Mouse (Mus musculus): Measurements from ENCODE around the gene Jsrp1.

DNA sequence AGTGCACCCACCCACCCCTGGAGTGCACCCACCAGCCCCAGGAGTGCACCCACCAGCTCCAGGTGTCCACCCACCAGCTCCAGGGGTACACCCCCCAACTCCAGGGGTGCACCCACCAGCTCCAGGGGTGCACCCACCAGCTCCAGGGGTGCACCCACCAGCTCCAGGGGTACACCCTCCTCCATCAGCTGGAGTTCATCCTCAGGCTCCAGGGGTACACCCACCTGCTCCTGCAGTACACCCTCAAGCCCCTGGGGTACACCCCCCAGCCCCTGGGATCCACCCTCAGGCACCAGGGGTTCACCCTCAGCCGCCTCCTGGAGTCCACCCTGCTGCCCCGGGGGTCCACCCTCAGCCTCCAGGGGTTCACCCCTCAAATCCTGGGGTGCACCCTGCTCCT is 9.0 kb downstream of the Jsrp1 start:
- TF ChIP-seq POLR2A (IDR thresholded peaks at IDR 0.05; ENCODE audit: control insufficient read depth in 1 of 2, insufficient read depth in 1 of 2, low read depth in 1 of 2, low read length in 2 of 2, poor library complexity in 1 of 2): no peak
- TF ChIP-seq GATA1 (IDR thresholded peaks at IDR 0.05; ENCODE audit: low read depth, low read length): no peak
- TF ChIP-seq CTCF (IDR thresholded peaks at IDR 0.05 in 2 of 3, conservative IDR thresholded peaks at IDR 0.05 in 1 of 3; ENCODE audit: control insufficient read depth in 1 of 3, insufficient read depth in 1 of 3, low read depth in 2 of 3, low read length in 3 of 3, poor library complexity in 1 of 3, severe bottlenecking in 1 of 3): no peak
- TF ChIP-seq TCF12 (IDR thresholded peaks at IDR 0.05; ENCODE audit: low read depth, low read length): no peak
- no peak for TF ChIP-seq KAT2A (conservative IDR thresholded peaks at IDR 0.05; ENCODE audit: low read depth, low read length)
- no peak for TF ChIP-seq HCFC1 (IDR thresholded peaks at IDR 0.05; ENCODE audit: low read depth, low read length)
- no peak for TF ChIP-seq CHD2 (IDR thresholded peaks at IDR 0.05; ENCODE audit: low read length)
